Mouse (Mus musculus) lung, embryonic 14.5 days (tissue): Measurements from ENCODE around the gene Clcn6. TPM values are rescaled to one million over a fixed set of nuclear protein-coding genes. Genes with fewer than 3 reads are reported as not detected.

Experiments
- ATAC-seq: fragments of 200-750 bp; cut with Nextera tagmentation; 2 replicates; pipeline ENCODE4 v1.8.0; 2017; ENCODE audit warnings: mild to moderate bottlenecking, moderate TSS enrichment, moderate library complexity; ENCODE audit not compliant: insufficient read depth
- DNase-seq: peaks from one replicate; pipeline ENCODE4 v3.0.0-alpha.2; 2015
- H3K27ac ChIP-seq: fragments of 300-500 bp; sonication (generic); 2 replicates; pipeline ENCODE4 v1.5.1; 2014; ENCODE audit warnings: low read depth, mild to moderate bottlenecking, moderate library complexity
- H3K27me3 ChIP-seq: fragments of 300-500 bp; sonication (generic); 2 replicates; pipeline ENCODE4 v1.6.1; 2014; ENCODE audit warnings: low read length, control low read depth; ENCODE audit not compliant: insufficient read depth
- H3K36me3 ChIP-seq: fragments of 300-500 bp; sonication (generic); 2 replicates; pipeline ENCODE4 v1.6.1; 2014; ENCODE audit warnings: control low read depth; ENCODE audit not compliant: insufficient read depth
- H3K4me1 ChIP-seq: fragments of 300-500 bp; sonication (generic); 2 replicates; pipeline ENCODE4 v1.6.1; 2014; ENCODE audit warnings: antibody characterized with exemption, control low read depth; ENCODE audit not compliant: insufficient read depth
- H3K4me2 ChIP-seq: fragments of 300-500 bp; sonication (generic); 2 replicates; pipeline ENCODE4 v1.6.1; 2014; ENCODE audit warnings: mild to moderate bottlenecking
- H3K4me3 ChIP-seq: fragments of 300-500 bp; sonication (generic); 2 replicates; pipeline ENCODE4 v1.5.1; 2014; ENCODE audit warnings: low read depth, low read length
- H3K9ac ChIP-seq: fragments of 300-500 bp; sonication (generic); 2 replicates; pipeline ENCODE4 v1.6.1; 2014
- H3K9me3 ChIP-seq: fragments of 300-500 bp; sonication (generic); 2 replicates; pipeline ENCODE4 v1.6.1; 2016; ENCODE audit warnings: low read depth, low read length, control low read depth
- CTCF ChIP-seq: IDR thresholded peaks from 2 replicates; pipeline ENCODE4 v1.5.1; 2016; ENCODE audit warnings: antibody characterized with exemption, low read depth
- WGBS: fragments of 180-500 bp; shearing (Covaris S2); extraction: QIAGEN DNeasy Blood & Tissue Kit; methylation state at CpG from one replicate; pipeline ENCODE4 v1.1.7; 2014; 5-methylcytosine and 5-hydroxymethylcytosine counted together
- polyA plus RNA-seq: library from polyadenylated mRNA; unstranded; fragments of >200 nt; fragmentation: Nextera tagmentation; extraction: Ambion mirVana; gene quantifications from 2 replicates; pipeline ENCODE4 v1.2.1, GENCODE M21; 2014

Gene Clcn6
- polyA plus RNA-seq, 1 experiment from 2014 or later: 4.2 TPM

DNA sequence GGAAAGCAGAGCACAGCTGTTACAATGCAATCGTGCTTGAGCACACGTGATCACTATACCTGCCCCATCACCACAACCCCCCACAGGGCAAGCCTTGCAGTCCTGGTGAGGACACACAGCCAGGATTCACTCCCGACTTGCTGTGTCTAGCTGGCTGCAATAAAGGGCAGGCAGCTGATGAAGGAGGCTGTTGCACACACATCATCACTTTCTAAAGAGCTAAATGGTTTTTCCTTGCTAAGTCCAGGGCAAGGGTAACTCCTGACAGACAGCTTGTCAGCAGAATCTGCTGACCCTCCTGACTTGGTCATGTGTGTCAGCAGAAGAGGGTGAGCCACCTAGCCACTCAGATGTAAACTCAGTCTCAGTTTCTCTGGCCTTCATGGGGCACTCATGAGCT is 21.6 kb downstream of the Clcn6 start:
- no peak for DNase-seq
- no peak for ATAC-seq
- H3K9me3 ChIP-seq: no peaks in the 10 kb centered on the region
- TF ChIP-seq CTCF: no peak
- peaks cover 95% of the 10 kb centered on the region for H3K36me3 ChIP-seq
- H3K4me3 ChIP-seq: no peak overlapping the region
- no peak overlapping the region for H3K4me2 ChIP-seq
- WGBS: 66% methylated on average over 3 of the region's 3 CpGs
- H3K4me1 ChIP-seq: no peaks in the 10 kb centered on the region
- H3K9ac ChIP-seq: no peak overlapping the region
- no peaks in the 10 kb centered on the region for H3K27me3 ChIP-seq
- no peak overlapping the region for H3K27ac ChIP-seq

DNA sequence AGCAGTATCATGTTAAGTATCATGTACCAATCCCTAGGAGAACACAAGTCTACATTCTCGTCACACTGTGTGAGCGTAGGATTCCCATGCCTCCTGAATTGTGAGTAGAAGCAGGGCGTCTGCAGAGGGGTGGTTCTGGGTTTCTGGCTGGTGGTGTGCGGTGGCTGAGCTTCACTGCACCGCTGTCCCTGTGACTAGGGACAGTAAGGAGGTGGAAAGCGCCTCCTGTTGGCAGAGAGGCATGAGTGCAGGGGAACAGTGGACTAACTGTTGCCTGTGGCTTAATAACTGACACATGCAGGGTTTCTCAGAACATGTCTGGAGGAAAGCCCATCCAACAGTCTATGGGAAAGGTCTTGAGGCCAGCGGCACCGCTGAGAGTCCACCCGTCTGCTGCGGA is 23.2 kb downstream of the Clcn6 start:
- WGBS: 83% methylated on average over 10 of the region's 10 CpGs
- peak; percentile 45 for TF ChIP-seq CTCF
- Histone ChIP-seq H3K9me3 (no peaks in the 10 kb centered on the region), H3K4me3 (no peak overlapping the region), H3K27me3 (no peaks in the 10 kb centered on the region), H3K4me2 (no peak overlapping the region), H3K36me3 (peaks cover 97% of the 10 kb centered on the region), H3K27ac (no peak overlapping the region), H3K4me1 (no peaks in the 10 kb centered on the region), H3K9ac (no peak overlapping the region)
- no peak for DNase-seq
- no peak for ATAC-seq

DNA sequence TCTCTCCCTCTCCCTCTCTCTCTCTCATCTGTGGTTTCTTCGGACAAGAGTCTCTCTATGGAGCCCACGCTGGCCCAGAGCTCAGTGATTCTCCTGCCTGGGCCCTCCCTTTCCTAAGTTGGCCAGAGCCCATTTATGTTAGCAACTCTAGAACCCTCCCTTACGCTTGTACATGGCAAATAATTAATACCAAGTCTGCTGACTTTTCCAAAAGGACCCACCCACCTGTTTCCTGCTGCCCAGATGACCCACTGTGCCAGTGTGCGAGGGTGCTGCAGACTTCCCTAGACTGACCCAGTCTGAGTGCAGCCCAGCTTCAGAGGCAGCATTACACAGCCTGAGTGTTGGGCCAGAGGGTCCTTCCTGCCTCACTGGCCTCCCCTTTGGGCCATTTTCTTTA is 26.4 kb downstream of the Clcn6 start:
- DNase-seq: no peak
- no peak for TF ChIP-seq CTCF
- Histone ChIP-seq H3K4me1 (no peaks in the 10 kb centered on the region), H3K27ac (no peak overlapping the region), H3K9ac (no peak overlapping the region), H3K9me3 (no peaks in the 10 kb centered on the region), H3K4me2 (no peak overlapping the region), H3K27me3 (no peaks in the 10 kb centered on the region), H3K4me3 (no peak overlapping the region), H3K36me3 (peaks cover 99% of the 10 kb centered on the region)
- ATAC-seq: no peak
- 89% methylated on average over 4 of the region's 4 CpGs for WGBS

DNA sequence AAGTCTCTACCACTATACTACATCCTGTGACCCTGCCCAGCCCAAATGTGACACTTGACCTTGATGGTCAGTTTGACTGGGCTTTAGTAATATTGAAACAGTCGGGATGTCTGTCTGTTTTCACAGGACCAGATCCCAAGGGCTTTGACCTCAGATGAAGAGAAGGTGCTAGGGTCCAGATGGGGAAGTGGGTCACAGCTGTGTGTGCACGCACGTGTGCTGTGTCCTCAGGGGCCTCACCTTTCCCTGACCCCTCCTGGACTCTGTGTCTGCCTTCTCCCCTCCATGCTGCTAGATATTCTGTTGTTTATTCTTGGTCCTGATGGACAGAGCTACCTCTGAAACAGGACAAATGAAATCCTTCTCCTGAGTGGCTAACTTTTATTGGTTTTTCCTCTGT is 27.3 kb downstream of the Clcn6 start:
- ATAC-seq: no peak
- WGBS: 85% methylated on average over 3 of the region's 3 CpGs
- Histone ChIP-seq H3K4me2 (no peak overlapping the region), H3K4me3 (no peak overlapping the region), H3K4me1 (no peaks in the 10 kb centered on the region), H3K36me3 (peaks cover 99% of the 10 kb centered on the region), H3K9ac (no peak overlapping the region), H3K9me3 (no peaks in the 10 kb centered on the region), H3K27me3 (no peaks in the 10 kb centered on the region), H3K27ac (no peak overlapping the region)
- no peak for TF ChIP-seq CTCF
- no peak for DNase-seq

DNA sequence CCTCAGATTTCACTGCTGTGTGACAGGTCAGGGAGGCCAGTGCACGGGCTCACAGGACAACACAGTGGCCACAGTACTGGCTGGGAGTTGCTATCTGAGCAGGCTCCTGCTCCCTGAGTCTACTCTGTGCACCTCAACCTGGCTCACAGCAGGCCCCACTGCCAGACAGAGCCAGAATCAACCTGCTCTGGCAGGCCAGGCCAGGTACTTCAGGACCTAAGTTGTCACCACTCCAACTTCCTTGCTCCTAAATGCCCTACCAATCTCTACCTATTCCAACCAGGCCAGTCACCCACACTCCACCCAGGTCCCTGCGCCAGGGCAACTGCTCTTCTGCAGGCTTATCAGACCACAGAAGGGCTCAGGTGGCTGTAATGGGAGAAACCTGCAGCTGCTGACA is 29.0 kb downstream of the Clcn6 start:
- no peaks in the 10 kb centered on the region for H3K4me1 ChIP-seq
- no peak for TF ChIP-seq CTCF
- ATAC-seq (no peak), DNase-seq (no peak)
- peaks cover 93% of the 10 kb centered on the region for H3K36me3 ChIP-seq
- WGBS: 81% methylated on average over 2 of the region's 2 CpGs
- H3K27ac ChIP-seq: no peak overlapping the region
- H3K4me2 ChIP-seq: no peak overlapping the region
- H3K4me3 ChIP-seq: no peak overlapping the region
- no peaks in the 10 kb centered on the region for H3K27me3 ChIP-seq
- no peak overlapping the region for H3K9ac ChIP-seq
- H3K9me3 ChIP-seq: no peaks in the 10 kb centered on the region

DNA sequence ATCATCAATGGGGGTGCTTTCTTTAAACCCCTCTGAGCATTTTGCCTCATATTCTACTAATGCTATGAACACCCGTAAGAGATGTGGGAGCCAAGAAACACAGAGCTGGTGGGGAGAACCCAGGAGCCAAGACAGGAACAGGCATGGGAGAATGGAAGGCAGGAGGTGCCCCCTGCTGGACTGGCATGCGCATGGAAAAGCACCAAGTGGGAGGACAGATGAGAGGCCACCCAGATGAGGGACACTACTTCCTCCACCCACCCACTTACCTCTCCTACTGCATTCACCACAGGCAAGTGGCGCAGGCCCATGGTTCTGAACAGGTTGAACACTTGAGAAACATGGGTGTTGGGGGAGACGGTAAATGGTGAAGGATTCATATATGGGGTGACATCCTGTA is 30.2 kb downstream of the Clcn6 start:
- H3K9me3 ChIP-seq: no peaks in the 10 kb centered on the region
- peak; percentile 70 for TF ChIP-seq CTCF
- no peak overlapping the region for H3K27ac ChIP-seq
- H3K9ac ChIP-seq: no peak overlapping the region
- no peak overlapping the region for H3K4me3 ChIP-seq
- ATAC-seq (no peak), DNase-seq (peak; percentile 37)
- no peak overlapping the region for H3K4me2 ChIP-seq
- H3K4me1 ChIP-seq: no peaks in the 10 kb centered on the region
- WGBS: 70% methylated on average over 4 of the region's 4 CpGs
- H3K27me3 ChIP-seq: no peaks in the 10 kb centered on the region
- peaks cover 84% of the 10 kb centered on the region for H3K36me3 ChIP-seq

DNA sequence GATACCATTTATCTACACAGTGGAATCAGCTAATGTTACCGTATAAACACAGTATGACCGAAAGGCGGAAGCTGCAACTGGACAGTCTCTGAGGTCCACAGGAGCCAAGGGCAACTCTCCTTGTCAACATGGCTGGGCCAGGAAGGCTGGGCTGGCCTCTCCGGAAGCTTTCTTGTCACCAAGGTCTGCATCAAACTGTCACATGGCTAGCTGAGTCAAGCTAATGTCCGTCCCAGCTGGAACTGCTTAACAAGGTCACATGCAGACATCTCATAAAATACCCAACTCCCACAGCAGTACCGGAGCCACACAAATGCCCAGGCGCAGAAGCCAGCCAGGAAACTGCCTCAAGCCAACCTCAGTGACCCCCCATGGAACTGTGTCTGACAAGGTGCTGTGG is 34.3 kb downstream of the Clcn6 start:
- no peak overlapping the region for H3K27ac ChIP-seq
- H3K27me3 ChIP-seq: no peaks in the 10 kb centered on the region
- H3K9me3 ChIP-seq: no peaks in the 10 kb centered on the region
- TF ChIP-seq CTCF: no peak
- no peak overlapping the region for H3K9ac ChIP-seq
- ATAC-seq: no peak
- H3K4me2 ChIP-seq: no peak overlapping the region
- no peaks in the 10 kb centered on the region for H3K4me1 ChIP-seq
- WGBS: 81% methylated on average over 7 of the region's 7 CpGs
- no peak overlapping the region for H3K4me3 ChIP-seq
- peaks cover 45% of the 10 kb centered on the region for H3K36me3 ChIP-seq
- no peak for DNase-seq

DNA sequence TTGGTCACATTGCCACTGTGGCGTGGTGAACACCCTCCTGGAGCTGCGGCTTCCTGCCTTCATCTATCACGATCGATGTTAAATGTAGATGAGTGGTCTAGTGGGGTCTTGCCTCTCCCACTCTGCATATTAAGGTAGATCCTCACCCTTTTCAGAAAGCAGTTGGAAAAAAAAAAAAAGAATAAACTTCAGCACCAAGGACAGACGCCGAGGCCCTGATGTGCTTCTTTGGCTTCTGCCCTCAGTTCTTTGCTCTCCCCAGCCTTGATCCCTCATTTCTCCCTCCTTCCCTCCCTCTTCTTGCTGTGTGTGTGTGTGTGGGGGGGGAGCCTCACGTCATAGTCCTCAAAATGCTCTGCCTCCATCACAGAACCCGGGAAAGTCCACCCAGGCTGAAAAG is 36.8 kb downstream of the Clcn6 start:
- Histone ChIP-seq H3K4me1 (no peaks in the 10 kb centered on the region), H3K36me3 (peaks cover 20% of the 10 kb centered on the region), H3K27me3 (no peaks in the 10 kb centered on the region), H3K9ac (no peak overlapping the region), H3K27ac (no peak overlapping the region), H3K9me3 (no peaks in the 10 kb centered on the region), H3K4me3 (no peak overlapping the region), H3K4me2 (no peak overlapping the region)
- no peak for TF ChIP-seq CTCF
- 44% methylated on average over 8 of the region's 8 CpGs for WGBS
- DNase-seq: peak; percentile 66
- no peak for ATAC-seq
